Mouse (Mus musculus): ENCODE data around the gene Acot2. TPM values are rescaled to one million over a fixed set of nuclear protein-coding genes. Genes with fewer than 3 reads are reported as not detected.
A peak's percentile ranks its signal among the peaks of the same experiment; 100 is the strongest.
"Not testable (repeated sequence)": the region's sequence is repeated elsewhere in the genome, so short reads cannot be mapped to it uniquely, and the experiment has no call there.

Gene Acot2
- polyA plus RNA-seq, 1 experiment: 4.5 TPM

DNA sequence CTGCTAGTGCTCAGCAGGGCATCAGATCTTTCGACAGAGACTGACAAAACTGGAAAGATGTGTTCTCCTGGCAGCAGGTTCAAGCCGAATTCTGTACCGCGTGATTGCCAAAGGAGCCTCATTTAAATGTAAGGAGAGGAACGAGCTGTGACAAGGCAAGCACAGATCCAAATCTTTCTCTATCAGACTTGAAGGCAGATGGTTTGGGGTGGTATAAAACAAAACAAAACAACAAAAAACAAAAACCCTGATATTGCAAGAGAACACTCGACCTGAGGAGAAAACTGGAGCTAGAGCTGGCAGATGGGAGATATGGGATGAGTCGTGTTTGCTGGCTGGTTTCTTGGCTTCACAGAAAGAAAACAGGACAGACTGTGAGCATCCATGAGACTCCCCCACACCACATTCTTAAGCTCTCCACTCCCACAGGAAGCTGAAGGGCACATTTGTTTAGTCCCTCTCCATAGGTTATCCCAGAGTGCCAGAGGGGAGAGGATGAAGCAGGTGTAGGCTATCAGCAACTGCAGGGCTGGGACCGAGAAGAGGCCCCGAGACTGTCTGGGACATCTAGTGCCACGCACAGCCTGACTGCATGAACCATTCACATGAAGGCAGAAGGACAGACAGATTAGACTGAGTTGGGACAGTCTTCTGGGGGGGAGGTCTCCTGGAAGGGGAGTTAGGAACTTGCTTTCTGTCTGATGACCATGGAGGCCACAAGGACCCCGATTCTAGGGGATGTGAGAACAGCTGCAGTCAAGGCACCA, 10.9 kb downstream of the Acot2 start:
- peak; percentile 69 for DNase-seq (ENCODE audit: low read depth)
- TF ChIP-seq POLR2A (IDR thresholded peaks at IDR 0.05; ENCODE audit: borderline replicate concordance, extremely low read depth, insufficient read depth, insufficient read length, poor library complexity, severe bottlenecking) (no peak), CTCF (IDR thresholded peaks at IDR 0.05; ENCODE audit: borderline replicate concordance, extremely low read depth, insufficient read depth, insufficient read length) (no peak)

GRCm38 (mm10) chr12:83999237-83999636, 11.6 kb downstream of the Acot2 start:
- DNase-seq (ENCODE audit: low read depth): peak; percentile 30

DNA sequence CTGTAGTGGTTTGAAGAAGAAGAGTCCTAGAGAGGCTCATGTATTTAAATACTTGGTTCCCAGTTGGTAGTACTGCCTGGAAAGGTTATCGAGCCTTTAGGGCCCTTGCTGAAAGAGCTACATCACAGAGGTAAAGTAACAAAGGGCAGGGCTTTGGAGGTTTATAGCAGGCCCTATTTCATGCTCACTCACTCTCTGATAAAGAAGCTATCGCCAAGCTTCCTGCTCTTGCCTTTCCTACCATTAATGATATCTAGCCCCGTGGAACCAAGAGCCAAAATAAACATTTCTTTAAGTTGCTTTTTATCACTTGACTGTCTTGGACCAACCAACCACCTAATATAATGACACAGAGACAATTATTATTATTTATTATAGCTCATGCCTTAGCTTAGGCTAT, 12.8 kb downstream of the Acot2 start:
- no peak for TF ChIP-seq POLR2A (IDR thresholded peaks at IDR 0.05; ENCODE audit: borderline replicate concordance, extremely low read depth, insufficient read depth, insufficient read length, poor library complexity, severe bottlenecking)
- no peak for TF ChIP-seq CTCF (IDR thresholded peaks at IDR 0.05; ENCODE audit: borderline replicate concordance, extremely low read depth, insufficient read depth, insufficient read length)
- no peak for DNase-seq (ENCODE audit: low read depth)

- DNase-seq (ENCODE audit: low read depth): no peak
- TF ChIP-seq POLR2A (IDR thresholded peaks at IDR 0.05; ENCODE audit: borderline replicate concordance, extremely low read depth, insufficient read depth, insufficient read length, poor library complexity, severe bottlenecking) (no peak), CTCF (IDR thresholded peaks at IDR 0.05; ENCODE audit: borderline replicate concordance, extremely low read depth, insufficient read depth, insufficient read length) (no peak)
Observed at GRCm38 (mm10) chr12:84003866-84004265, 16.2 kb downstream of the Acot2 start.

- TF ChIP-seq CTCF (IDR thresholded peaks at IDR 0.05; ENCODE audit: borderline replicate concordance, extremely low read depth, insufficient read depth, insufficient read length) (no peak), POLR2A (IDR thresholded peaks at IDR 0.05; ENCODE audit: borderline replicate concordance, extremely low read depth, insufficient read depth, insufficient read length, poor library complexity, severe bottlenecking) (no peak)
- no peak for DNase-seq (ENCODE audit: low read depth)
Observed at GRCm38 (mm10) chr12:84008251-84008650, 20.6 kb downstream of the Acot2 start.

DNA sequence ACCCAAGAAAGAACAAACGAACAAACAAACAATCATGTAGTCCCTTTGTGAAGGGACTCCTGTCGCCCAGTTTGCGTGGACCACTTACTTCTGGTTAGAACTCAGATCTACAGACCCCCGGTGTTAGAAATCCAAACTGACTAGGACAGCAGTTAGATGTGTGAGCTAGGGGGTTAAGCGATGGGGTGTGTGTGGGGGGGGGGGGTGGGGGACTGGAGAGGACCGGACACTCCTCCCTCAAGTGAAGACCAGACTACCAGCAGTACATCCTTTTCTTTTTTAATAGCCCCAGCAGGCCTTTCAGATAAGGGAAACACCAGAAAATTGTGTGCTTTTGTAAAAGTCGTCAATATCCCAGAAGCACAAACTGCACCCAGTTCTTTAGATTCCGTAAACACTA, 21.1 kb downstream of the Acot2 start:
- DNase-seq (ENCODE audit: low read depth): no peak
- TF ChIP-seq CTCF (IDR thresholded peaks at IDR 0.05; ENCODE audit: borderline replicate concordance, extremely low read depth, insufficient read depth, insufficient read length): no peak
- no peak for TF ChIP-seq POLR2A (IDR thresholded peaks at IDR 0.05; ENCODE audit: borderline replicate concordance, extremely low read depth, insufficient read depth, insufficient read length, poor library complexity, severe bottlenecking)

DNA sequence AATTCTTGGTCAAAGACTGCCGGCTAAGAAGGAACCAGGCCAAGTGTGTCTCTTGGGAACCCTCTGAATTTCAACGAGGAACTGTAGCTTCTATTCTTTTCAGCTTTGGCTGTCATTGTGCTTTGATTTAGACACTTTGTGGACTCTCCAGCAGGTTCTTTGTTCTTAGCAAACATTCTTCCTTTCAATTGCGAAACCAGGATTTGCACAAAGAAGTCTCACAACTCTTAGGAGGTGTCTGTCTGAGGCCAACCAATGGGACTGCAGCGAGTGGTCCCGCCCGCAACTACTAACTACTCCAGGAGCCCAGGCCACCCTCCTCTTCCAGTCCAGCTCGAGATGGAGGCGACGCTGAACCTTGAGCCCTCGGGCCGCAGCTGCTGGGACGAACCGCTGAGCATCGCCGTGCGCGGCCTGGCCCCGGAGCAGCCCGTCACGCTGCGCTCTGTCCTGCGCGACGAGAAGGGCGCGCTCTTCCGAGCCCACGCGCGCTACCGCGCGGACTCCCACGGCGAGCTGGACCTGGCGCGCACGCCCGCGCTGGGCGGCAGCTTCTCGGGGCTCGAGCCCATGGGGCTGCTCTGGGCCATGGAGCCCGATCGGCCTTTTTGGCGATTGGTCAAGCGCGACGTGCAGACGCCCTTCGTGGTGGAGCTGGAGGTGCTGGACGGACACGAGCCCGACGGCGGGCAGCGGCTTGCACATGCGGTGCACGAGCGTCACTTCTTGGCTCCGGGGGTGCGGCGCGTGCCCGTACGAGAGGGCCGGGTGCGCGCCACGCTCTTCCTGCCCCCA, 21.7 kb downstream of the Acot2 start, which contains the start of gene Acot1:
Gene Acot1 (plus strand): TSS at position 320 of the 795 bp plus-strand sequence.
- peak; percentile 95 for DNase-seq (ENCODE audit: low read depth)

GRCm38 (mm10) chr12:84010201-84010600, 22.5 kb downstream of the Acot2 start:
- DNase-seq (ENCODE audit: low read depth): peak; percentile 14
- no peak for TF ChIP-seq POLR2A (IDR thresholded peaks at IDR 0.05; ENCODE audit: borderline replicate concordance, extremely low read depth, insufficient read depth, insufficient read length, poor library complexity, severe bottlenecking)
- no peak for TF ChIP-seq CTCF (IDR thresholded peaks at IDR 0.05; ENCODE audit: borderline replicate concordance, extremely low read depth, insufficient read depth, insufficient read length)

DNA sequence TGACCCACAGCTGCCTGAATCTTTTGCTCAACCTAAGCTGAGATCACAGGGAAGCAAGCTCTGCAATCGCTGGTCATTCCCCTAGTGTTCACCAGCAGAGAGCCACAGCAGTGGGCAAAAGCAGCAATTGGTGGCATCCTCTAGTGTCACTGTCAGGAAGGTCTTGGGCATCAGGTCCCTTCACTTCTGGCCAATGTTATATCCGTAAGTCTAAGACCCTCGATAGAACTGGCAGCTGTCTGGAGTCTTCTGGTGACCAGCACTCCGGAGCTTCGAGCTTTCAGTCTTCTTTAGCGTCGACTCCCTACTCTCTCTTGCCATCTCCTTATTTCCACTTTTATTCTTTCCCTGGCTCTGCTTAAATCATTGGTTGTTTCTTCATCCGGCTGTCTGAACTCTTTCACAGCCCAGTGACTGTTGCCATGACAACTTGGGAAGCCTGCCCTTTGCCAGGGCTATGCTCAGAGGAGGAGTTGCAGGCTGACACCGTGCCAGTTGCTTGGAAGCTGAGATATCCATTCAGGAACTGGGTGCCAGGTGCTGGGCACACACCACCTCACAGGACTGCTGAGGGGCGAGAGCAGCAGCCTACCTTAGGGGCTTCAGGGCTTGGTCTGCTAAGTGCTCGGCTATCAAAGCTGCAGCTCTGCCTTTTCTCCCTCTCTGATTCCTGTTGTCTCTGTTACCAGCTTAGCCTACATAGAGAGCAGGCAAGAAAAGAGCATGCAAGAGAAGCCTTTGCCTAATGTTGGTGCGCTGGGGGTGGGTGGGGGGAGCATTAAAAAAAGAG, 23.8 kb downstream of the Acot2 start:
- DNase-seq (ENCODE audit: low read depth): peak; percentile 96
- TF ChIP-seq POLR2A (IDR thresholded peaks at IDR 0.05; ENCODE audit: borderline replicate concordance, extremely low read depth, insufficient read depth, insufficient read length, poor library complexity, severe bottlenecking) (no peak), CTCF (IDR thresholded peaks at IDR 0.05; ENCODE audit: borderline replicate concordance, extremely low read depth, insufficient read depth, insufficient read length) (0 out of 2 replicates have a peak, but pooled peaks have one; percentile 1)

GRCm38 (mm10) chr12:84013130-84013529, 25.5 kb downstream of the Acot2 start:
- no peak for DNase-seq (ENCODE audit: low read depth)
- peak; percentile 40; the same call in 1 of the 2 replicates for TF ChIP-seq CTCF (IDR thresholded peaks at IDR 0.05; ENCODE audit: borderline replicate concordance, extremely low read depth, insufficient read depth, insufficient read length)
- TF ChIP-seq POLR2A (IDR thresholded peaks at IDR 0.05; ENCODE audit: borderline replicate concordance, extremely low read depth, insufficient read depth, insufficient read length, poor library complexity, severe bottlenecking): no peak

DNA sequence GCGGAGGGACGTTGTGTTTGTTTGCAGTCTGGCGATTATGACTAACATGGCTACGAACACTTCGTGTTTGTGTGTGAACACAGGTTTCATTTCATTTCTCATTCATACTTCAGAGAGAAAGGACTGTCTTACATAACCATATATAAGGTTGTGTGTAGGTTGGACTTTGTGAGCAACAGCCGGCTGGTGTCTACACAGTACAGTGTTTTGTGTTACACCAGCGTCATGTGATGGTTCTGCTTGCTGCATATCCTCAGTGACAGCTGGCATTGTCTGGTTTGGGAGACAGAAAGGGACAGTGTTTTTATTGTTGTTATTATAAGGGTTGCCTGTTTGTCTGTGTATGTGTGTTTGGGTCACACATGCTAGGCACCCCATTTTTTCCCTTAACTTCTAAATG, 26.0 kb downstream of the Acot2 start:
- TF ChIP-seq POLR2A (IDR thresholded peaks at IDR 0.05; ENCODE audit: borderline replicate concordance, extremely low read depth, insufficient read depth, insufficient read length, poor library complexity, severe bottlenecking) (no peak), CTCF (IDR thresholded peaks at IDR 0.05; ENCODE audit: borderline replicate concordance, extremely low read depth, insufficient read depth, insufficient read length) (no peak)
- no peak for DNase-seq (ENCODE audit: low read depth)

- DNase-seq (ENCODE audit: low read depth): peak; percentile 70
Observed at GRCm38 (mm10) chr12:84020528-84020927, 32.9 kb downstream of the Acot2 start.

- DNase-seq (ENCODE audit: low read depth): not testable (repeated sequence)
Observed at GRCm38 (mm10) chr12:84022266-84022665, 34.6 kb downstream of the Acot2 start.

Data from brain, embryonic 14.5 days (tissue).